In the genomic region with DNA sequence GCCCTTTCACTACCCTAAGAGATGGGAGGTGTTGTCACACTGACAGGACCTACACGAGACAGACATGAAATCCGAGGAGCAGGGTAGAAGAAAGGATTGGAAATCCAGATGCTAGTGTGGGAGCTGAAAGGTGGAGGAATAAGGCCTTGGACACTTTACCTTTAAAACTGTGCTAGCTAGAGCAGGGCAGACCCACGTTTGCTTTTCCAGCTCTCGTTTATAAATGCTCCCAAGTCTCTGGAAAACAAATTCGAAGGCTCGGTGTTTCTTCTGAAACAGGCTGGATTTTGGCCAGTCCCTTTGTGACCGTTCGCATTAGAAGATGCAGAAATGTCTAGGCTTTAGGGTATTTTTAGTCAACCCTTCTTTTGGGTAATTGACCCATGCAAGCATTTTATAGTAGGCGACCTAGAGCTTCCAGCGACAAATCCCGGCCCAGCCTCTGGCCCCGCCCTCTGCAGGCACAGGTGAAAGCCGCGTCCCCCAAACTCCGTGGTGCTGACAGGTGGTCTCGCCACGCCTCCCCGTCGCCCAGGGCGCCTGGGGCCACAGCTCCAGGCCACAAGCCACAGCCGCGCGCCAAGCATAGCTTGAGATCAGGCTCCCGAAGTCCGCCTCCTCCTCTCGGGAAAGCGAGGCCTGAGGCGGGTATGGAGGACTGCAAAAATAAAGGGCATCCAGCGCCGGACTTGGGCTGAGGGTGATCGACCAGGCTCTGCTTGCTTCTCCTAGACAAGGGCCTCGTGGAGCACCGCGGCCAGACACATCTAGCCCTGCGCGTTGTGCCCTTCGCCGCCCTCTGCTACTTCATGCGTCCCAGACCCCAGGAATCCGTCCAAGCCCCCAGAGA, we compare ENCODE assay signal across 8 mouse cellular contexts. TPM values are rescaled to one million over a fixed set of nuclear protein-coding genes. Genes with fewer than 3 reads are reported as not detected.
DNase-seq lines count a peak whose midpoint lies in the region; ATAC-seq lines count a peak whose summit lies in the region.

No protein-coding gene starts in this region.

- peak overlapping the region; percentile 64 for H3K4me3 ChIP-seq in forebrain, embryonic 13.5 days
- peak overlapping the region; percentile 60 for H3K4me3 ChIP-seq in hindbrain, embryonic 13.5 days
- H3K4me3 ChIP-seq in limb, embryonic 15.5 days = peak overlapping the region; percentile 73

- no peaks in the 10 kb centered on the region for H3K9me3 ChIP-seq in forebrain, embryonic 13.5 days (replicated peaks)
- no peaks in the 10 kb centered on the region for H3K9me3 ChIP-seq in hindbrain, embryonic 13.5 days
- H3K9me3 ChIP-seq in limb, embryonic 15.5 days = no peaks in the 10 kb centered on the region

- no peak; the same call in 1 of the 2 replicates for ATAC-seq in forebrain, embryonic 13.5 days
- peak; percentile 14; the same call in 1 of the 2 replicates for ATAC-seq in hindbrain, embryonic 13.5 days (ENCODE audit: low FRiP score)
- ATAC-seq in limb, embryonic 15.5 days (ENCODE audit: insufficient number of reproducible peaks, low FRiP score, low TSS enrichment, low read depth) = peak; percentile 17; the same call in 1 of the 2 replicates
- ATAC-seq in monocyte, adult 5-6 weeks (replicated peaks; ENCODE audit: insufficient number of reproducible peaks, low FRiP score, low TSS enrichment, poor library complexity, severe bottlenecking) = no peak

- peak overlapping the region; percentile 69 for H3K9ac ChIP-seq in forebrain, embryonic 13.5 days
- H3K9ac ChIP-seq in hindbrain, embryonic 13.5 days = peak overlapping the region; percentile 68
- H3K9ac ChIP-seq in limb, embryonic 15.5 days = peak overlapping the region; percentile 90

- 4% methylated on average over 40 of the region's 40 CpGs for WGBS in forebrain, embryonic 13.5 days
- 4% methylated on average over 40 of the region's 40 CpGs for WGBS in hindbrain, embryonic 13.5 days
- 3% methylated on average over 40 of the region's 40 CpGs for WGBS in limb, embryonic 15.5 days

- no peak overlapping the region for H3K27ac ChIP-seq in forebrain, embryonic 13.5 days
- peak overlapping the region; percentile 30; the same call in 1 of the 2 replicates for H3K27ac ChIP-seq in hindbrain, embryonic 13.5 days
- peak overlapping the region; percentile 96 for H3K27ac ChIP-seq in limb, embryonic 15.5 days

- H3K36me3 ChIP-seq in forebrain, embryonic 13.5 days (ENCODE audit: poor library complexity, severe bottlenecking) = no peaks in the 10 kb centered on the region
- H3K36me3 ChIP-seq in hindbrain, embryonic 13.5 days = no peaks in the 10 kb centered on the region
- H3K36me3 ChIP-seq in limb, embryonic 15.5 days = no peaks in the 10 kb centered on the region

- peak overlapping the region; percentile 98 for H3K4me2 ChIP-seq in forebrain, embryonic 13.5 days
- H3K4me2 ChIP-seq in hindbrain, embryonic 13.5 days = peak overlapping the region; percentile 94
- peak overlapping the region; percentile 92 for H3K4me2 ChIP-seq in limb, embryonic 15.5 days

- DNase-seq in ovary, adult 18-20 months (ENCODE audit: low spot score) = peak; percentile 14
- DNase-seq in ovary, postnatal 36 days (ENCODE audit: low spot score) = no peak
- DNase-seq in cerebellum, adult 11-12 months = peak; percentile 59
- peak; percentile 39 for DNase-seq in ovary, postnatal 10 days (ENCODE audit: low spot score)

- H3K4me1 ChIP-seq in forebrain, embryonic 13.5 days = peaks cover 27% of the 10 kb centered on the region
- peaks cover 32% of the 10 kb centered on the region for H3K4me1 ChIP-seq in hindbrain, embryonic 13.5 days (replicated peaks)
- H3K4me1 ChIP-seq in limb, embryonic 15.5 days = peaks cover 30% of the 10 kb centered on the region

- H3K27me3 ChIP-seq in forebrain, embryonic 13.5 days = peaks cover 11% of the 10 kb centered on the region; the same call in 1 of the 2 replicates
- peaks cover 17% of the 10 kb centered on the region for H3K27me3 ChIP-seq in hindbrain, embryonic 13.5 days
- no peaks in the 10 kb centered on the region for H3K27me3 ChIP-seq in limb, embryonic 15.5 days

RNA-seq across cellular contexts. Expression of a gene that starts 0.8 kb away (rescaled TPM):
- 5.2 and 5.8 TPM in 2 replicates for polyA plus RNA-seq in forebrain, embryonic 13.5 days (2015; fragmentation: Nextera tagmentation; extraction: Ambion mirVana)
- polyA plus RNA-seq in hindbrain, embryonic 13.5 days (2015; fragmentation: Nextera tagmentation; extraction: Ambion mirVana) = 3.6 and 3.9 TPM in 2 replicates
- polyA plus RNA-seq in limb, embryonic 15.5 days (2015; fragmentation: Nextera tagmentation; extraction: Ambion mirVana) = 15.4 and 16.2 TPM in 2 replicates
- not detected in 3 replicates for total RNA-seq in monocyte, adult 5-6 weeks (2017)

RNA-seq across cellular contexts. Expression of a gene that starts 49.9 kb away (rescaled TPM):
- 20.4 and 23.8 TPM in 2 replicates for polyA plus RNA-seq in forebrain, embryonic 13.5 days (2015; fragmentation: Nextera tagmentation; extraction: Ambion mirVana)
- polyA plus RNA-seq in hindbrain, embryonic 13.5 days (2015; fragmentation: Nextera tagmentation; extraction: Ambion mirVana) = 19.5 and 23.4 TPM in 2 replicates
- 21.0 and 22.7 TPM in 2 replicates for polyA plus RNA-seq in limb, embryonic 15.5 days (2015; fragmentation: Nextera tagmentation; extraction: Ambion mirVana)
- total RNA-seq in monocyte, adult 5-6 weeks (2017) = 24.6 to 35.2 TPM (median 33.2 TPM) in 3 replicates

RNA-seq across cellular contexts. Expression of a gene that starts 59.8 kb away (rescaled TPM):
- polyA plus RNA-seq in forebrain, embryonic 13.5 days (2015; fragmentation: Nextera tagmentation; extraction: Ambion mirVana) = 90.1 and 98.6 TPM in 2 replicates
- 107 and 109 TPM in 2 replicates for polyA plus RNA-seq in hindbrain, embryonic 13.5 days (2015; fragmentation: Nextera tagmentation; extraction: Ambion mirVana)
- polyA plus RNA-seq in limb, embryonic 15.5 days (2015; fragmentation: Nextera tagmentation; extraction: Ambion mirVana) = 69.3 and 72.5 TPM in 2 replicates
- total RNA-seq in monocyte, adult 5-6 weeks (2017) = 124 to 159 TPM (median 133 TPM) in 3 replicates

Comparison
In these comparisons a context has a peak if more than half of its experiments do, and no peak if none do; other contexts are left out.
1. ATAC-seq: peak in hindbrain, embryonic 13.5 days (single experiment) and limb, embryonic 15.5 days (single experiment); none in forebrain, embryonic 13.5 days (single experiment) and monocyte, adult 5-6 weeks (single experiment).
2. Peak in every context shown above with its lines, with median percentiles within 50 percentile points of each other: H3K4me2 ChIP-seq, H3K4me3 ChIP-seq and H3K9ac ChIP-seq.